Mouse (Mus musculus): ENCODE data around the gene Nat8f6. TPM values are rescaled to one million over a fixed set of nuclear protein-coding genes. Genes with fewer than 3 reads are reported as not detected.
"Not testable (repeated sequence)": the region's sequence is repeated elsewhere in the genome, so short reads cannot be mapped to it uniquely, and the experiment has no call there.

Nat8f6 gene
- not detected in 2 replicates for polyA plus RNA-seq (2012; rRNA removed)

GRCm38 (mm10) chr6:85820837-85821236 lies at the start of gene Nat8f6, which contains the start of gene Nat8f5:
Gene Nat8f6, minus strand, starts transcription at chr6:85820954.
Gene Nat8f5, minus strand, starts transcription at chr6:85820972.
- no peak for DNase-seq (ENCODE audit: low read depth)

GRCm38 (mm10) chr6:85869006-85869405 lies 48.3 kb upstream of the Nat8f6 start, which contains the start of gene Nat8f2:
Gene Nat8f2, minus strand, starts transcription at chr6:85869158.
- not testable (repeated sequence) for DNase-seq (ENCODE audit: low read depth)

GRCm38 (mm10) chr6:85867726-85868690 lies 47.3 kb upstream of the Nat8f6 start:
- no peak for DNase-seq (ENCODE audit: low read depth)

- not testable (repeated sequence) for DNase-seq (ENCODE audit: low read depth)
Measured at GRCm38 (mm10) chr6:85866995-85867394, 46.2 kb upstream of the Nat8f6 start.

- DNase-seq (ENCODE audit: low read depth), result not testable (repeated sequence)
Measured at GRCm38 (mm10) chr6:85866166-85866565, 45.4 kb upstream of the Nat8f6 start.

- not testable (repeated sequence) for DNase-seq (ENCODE audit: low read depth)
Measured at GRCm38 (mm10) chr6:85864900-85865639, 44.3 kb upstream of the Nat8f6 start.

- no peak for DNase-seq (ENCODE audit: low read depth)
Measured at GRCm38 (mm10) chr6:85863840-85864239, 43.1 kb upstream of the Nat8f6 start.

GRCm38 (mm10) chr6:85863136-85863535 lies 42.4 kb upstream of the Nat8f6 start:
- DNase-seq (ENCODE audit: low read depth), result no peak

- DNase-seq (ENCODE audit: low read depth), result no peak
Measured at GRCm38 (mm10) chr6:85862565-85862964, 41.8 kb upstream of the Nat8f6 start.

GRCm38 (mm10) chr6:85861247-85861646 lies 40.5 kb upstream of the Nat8f6 start:
- DNase-seq (ENCODE audit: low read depth), result no peak

- DNase-seq (ENCODE audit: low read depth), result peak; percentile 94
Measured at GRCm38 (mm10) chr6:85856194-85856678, 35.5 kb upstream of the Nat8f6 start.

GRCm38 (mm10) chr6:85853481-85853880 lies 32.7 kb upstream of the Nat8f6 start:
- DNase-seq (ENCODE audit: low read depth), result no peak

GRCm38 (mm10) chr6:85851062-85851773 lies 30.5 kb upstream of the Nat8f6 start:
- DNase-seq (ENCODE audit: low read depth), result no peak

GRCm38 (mm10) chr6:85849240-85849639 lies 28.5 kb upstream of the Nat8f6 start:
- DNase-seq (ENCODE audit: low read depth), result peak; percentile 76

GRCm38 (mm10) chr6:85848140-85848539 lies 27.4 kb upstream of the Nat8f6 start:
- DNase-seq (ENCODE audit: low read depth), result no peak

- no peak for DNase-seq (ENCODE audit: low read depth)
Measured at GRCm38 (mm10) chr6:85846921-85847320, 26.2 kb upstream of the Nat8f6 start.

GRCm38 (mm10) chr6:85843677-85844458 lies 23.1 kb upstream of the Nat8f6 start:
- DNase-seq (ENCODE audit: low read depth), result not testable (repeated sequence)

- DNase-seq (ENCODE audit: low read depth), result no peak
Measured at GRCm38 (mm10) chr6:85839982-85840381, 19.2 kb upstream of the Nat8f6 start.

GRCm38 (mm10) chr6:85838674-85839073 lies 17.9 kb upstream of the Nat8f6 start:
- DNase-seq (ENCODE audit: low read depth), result no peak

GRCm38 (mm10) chr6:85837307-85837706 lies 16.6 kb upstream of the Nat8f6 start:
- DNase-seq (ENCODE audit: low read depth), result not testable (repeated sequence)

GRCm38 (mm10) chr6:85836827-85837226 lies 16.1 kb upstream of the Nat8f6 start:
- not testable (repeated sequence) for DNase-seq (ENCODE audit: low read depth)
